Mouse (Mus musculus) C2C12 (cell line): ENCODE data around the gene Ltb.

Experiments used
- CTCF ChIP-seq: IDR thresholded peaks from one replicate; pipeline ENCODE4 v1.5.1; 2011; ENCODE audit not compliant: control insufficient read depth, insufficient read depth, insufficient read length
- FOSL1 ChIP-seq: IDR thresholded peaks from one replicate; pipeline ENCODE4 v1.8.0; 2011; ENCODE audit warnings: mild to moderate bottlenecking, low read length; ENCODE audit not compliant: poor library complexity, insufficient read depth, severe bottlenecking
- MAX ChIP-seq: IDR thresholded peaks from one replicate; pipeline ENCODE4 v1.6.1; 2011; ENCODE audit warnings: mild to moderate bottlenecking, control low read depth
- USF1 ChIP-seq: IDR thresholded peaks from one replicate; pipeline ENCODE4 v1.6.1; 2011; ENCODE audit warnings: low read depth, mild to moderate bottlenecking, control low read depth, moderate library complexity

DNA sequence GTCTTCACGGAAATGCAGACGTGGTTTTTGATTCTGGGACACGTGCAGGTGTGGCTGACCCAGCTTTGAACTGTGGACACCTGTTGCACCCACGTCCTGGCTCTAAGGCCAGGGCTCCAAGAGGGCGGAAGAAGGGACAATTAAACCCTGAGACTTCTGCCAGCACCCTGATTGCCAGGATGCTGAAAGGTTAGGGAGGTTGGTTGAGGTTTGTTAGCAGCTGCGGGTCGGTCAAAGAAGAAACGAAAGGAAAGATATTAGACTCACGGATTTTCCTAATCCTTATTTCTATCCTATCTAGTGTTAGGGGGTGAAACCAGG lies 2.0 kb downstream of the Ltb start:
- TF ChIP-seq CTCF: no peak
- no peak for TF ChIP-seq FOSL1
- no peak for TF ChIP-seq USF1
- TF ChIP-seq MAX: no peak
